Mouse (Mus musculus): ENCODE measurements around the gene Arrdc3.

Arrdc3 gene

GRCm38 (mm10) chr13:80920939-80921338 lies 37.8 kb downstream of the Arrdc3 start:
- DNase-seq (ENCODE audit: low read depth in 1 of 2, low spot score in 2 of 2) = no peak

GRCm38 (mm10) chr13:80921593-80922327 lies 38.6 kb downstream of the Arrdc3 start:
- no peak for DNase-seq (ENCODE audit: low read depth in 1 of 2, low spot score in 2 of 2)

GRCm38 (mm10) chr13:80928187-80928586 lies 45.0 kb downstream of the Arrdc3 start:
- DNase-seq (ENCODE audit: low read depth in 1 of 2, low spot score in 2 of 2) = no peak

GRCm38 (mm10) chr13:80930030-80930429 lies 46.8 kb downstream of the Arrdc3 start:
- no peak for DNase-seq (ENCODE audit: low read depth in 1 of 2, low spot score in 2 of 2)

- peak; percentile 16 to 26 for DNase-seq (ENCODE audit: low read depth in 1 of 2, low spot score in 2 of 2)
These were observed 49.7 kb downstream of the Arrdc3 start for GRCm38 (mm10) chr13:80932816-80933402.

GRCm38 (mm10) chr13:80936426-80936825 lies 53.2 kb downstream of the Arrdc3 start:
- DNase-seq (ENCODE audit: low read depth in 1 of 2, low spot score in 2 of 2) = no peak

- DNase-seq (ENCODE audit: low read depth in 1 of 2, low spot score in 2 of 2) = no peak
These were observed 56.0 kb downstream of the Arrdc3 start for GRCm38 (mm10) chr13:80939228-80939627.

- DNase-seq (ENCODE audit: low read depth in 1 of 2, low spot score in 2 of 2) = no peak
These were observed 56.7 kb downstream of the Arrdc3 start for GRCm38 (mm10) chr13:80939866-80940265.

- DNase-seq (ENCODE audit: low read depth in 1 of 2, low spot score in 2 of 2) = no peak
These were observed 57.2 kb downstream of the Arrdc3 start for GRCm38 (mm10) chr13:80940421-80940820.

GRCm38 (mm10) chr13:80940860-80941630 lies 57.9 kb downstream of the Arrdc3 start:
- peak in 1 of 2 experiments; percentile 49 for DNase-seq (ENCODE audit: low read depth in 1 of 2, low spot score in 2 of 2)

GRCm38 (mm10) chr13:80944532-80944931 lies 61.3 kb downstream of the Arrdc3 start:
- DNase-seq (ENCODE audit: low read depth in 1 of 2, low spot score in 2 of 2) = no peak

Measured in monocyte, adult 2 months (primary cell).